Mouse (Mus musculus) right cerebral cortex, postnatal 14 days (tissue): ENCODE results near the gene Zfp831.

Source experiments
- DNase-seq: peaks from one replicate; pipeline ENCODE4 v3.0.0; 2022

The Zfp831 gene

DNA sequence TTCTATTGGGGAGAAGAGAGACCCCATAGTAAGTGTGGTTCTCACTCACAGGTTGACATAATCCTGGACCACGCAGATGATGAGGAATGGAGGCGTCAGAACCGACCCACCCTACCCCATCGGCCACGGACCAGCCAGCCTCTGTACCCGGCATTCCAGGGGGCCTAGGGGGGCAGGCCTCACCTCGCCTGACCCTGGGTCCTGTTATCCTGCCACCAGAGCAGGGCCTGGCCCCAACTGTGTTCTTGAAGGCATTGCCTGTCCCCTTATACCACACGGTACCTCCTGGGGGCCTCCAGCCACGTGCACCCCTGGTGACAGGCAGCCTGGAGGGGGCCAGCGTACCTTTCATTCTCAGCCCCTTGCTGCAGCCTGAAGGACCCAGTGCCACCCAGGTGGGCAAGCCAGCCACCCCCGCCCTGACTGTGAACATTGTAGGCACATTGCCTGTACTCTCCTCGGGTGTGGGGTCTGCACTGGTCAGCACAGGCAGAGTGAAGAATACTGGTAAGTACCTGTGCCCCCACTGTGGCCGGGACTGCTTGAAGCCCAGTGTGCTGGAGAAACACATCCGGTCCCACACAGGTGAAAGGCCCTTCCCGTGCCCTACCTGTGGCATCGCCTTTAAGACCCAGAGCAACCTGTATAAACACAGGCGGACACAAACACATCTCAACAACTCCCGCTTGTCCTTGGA, at the start of gene Zfp831:
Gene Zfp831, plus strand, starts transcription at position 87 of the 697 bp plus-strand sequence.
- DNase-seq: no peak

DNA sequence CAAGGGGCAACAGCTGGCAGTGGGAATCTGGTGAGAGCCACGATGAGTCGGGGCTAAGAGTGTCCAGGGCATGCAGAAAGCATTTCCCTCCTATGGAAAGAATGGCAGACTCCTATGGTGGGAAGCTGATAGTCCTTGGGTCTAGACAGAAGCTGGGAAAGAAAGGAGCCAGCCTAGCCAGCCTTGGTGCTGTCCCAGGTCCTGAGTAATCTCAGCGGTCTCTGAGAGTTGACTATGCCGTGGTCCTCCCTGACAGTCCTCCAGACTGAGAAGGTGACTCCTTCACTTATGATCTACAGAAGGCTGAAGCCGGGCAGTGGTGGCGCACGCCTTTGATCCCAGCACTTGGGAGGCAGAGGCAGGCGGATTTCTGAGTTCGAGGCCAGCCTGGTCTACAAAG, 48.4 kb upstream of the Zfp831 start:
- no peak for DNase-seq

DNA sequence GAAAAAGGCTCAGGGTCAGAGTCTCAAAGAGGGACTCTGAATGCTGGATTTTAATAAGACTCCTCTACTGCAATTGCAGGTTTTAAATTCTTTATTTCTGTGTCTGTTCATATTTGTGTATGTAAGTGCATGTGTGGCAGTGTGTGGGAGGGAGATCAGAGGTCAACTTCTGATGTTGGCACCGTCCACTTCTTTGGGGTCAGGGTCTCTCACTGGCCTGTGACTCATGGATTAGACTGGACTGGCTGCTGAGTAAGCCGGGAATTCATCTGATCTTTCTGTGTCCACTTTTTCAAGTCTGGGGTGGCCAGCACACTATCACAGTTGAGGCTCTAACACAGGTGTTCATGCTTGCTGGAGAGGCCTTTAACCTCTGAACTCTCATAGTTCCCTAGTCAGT, 47.7 kb upstream of the Zfp831 start:
- DNase-seq: no peak

DNA sequence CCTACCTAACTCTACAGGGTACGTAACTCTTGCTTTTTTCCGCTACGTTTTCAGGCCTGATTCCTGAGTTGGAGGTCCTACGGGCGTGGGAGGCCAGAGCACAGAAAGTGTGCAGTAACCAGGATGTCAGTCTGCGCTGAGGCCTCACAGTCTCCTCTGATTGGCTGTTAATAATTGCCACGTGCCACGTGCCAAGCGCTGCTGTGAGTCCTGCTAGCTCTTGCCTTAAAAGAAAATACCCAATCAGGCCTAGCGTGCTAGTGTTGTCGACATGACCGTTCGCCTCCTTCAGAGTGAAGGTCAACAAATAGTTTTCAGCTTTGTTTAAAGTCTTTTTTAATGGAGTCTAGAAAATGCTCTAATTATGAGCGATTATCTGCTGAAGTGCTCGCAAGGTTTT, 46.9 kb upstream of the Zfp831 start:
- no peak for DNase-seq

DNA sequence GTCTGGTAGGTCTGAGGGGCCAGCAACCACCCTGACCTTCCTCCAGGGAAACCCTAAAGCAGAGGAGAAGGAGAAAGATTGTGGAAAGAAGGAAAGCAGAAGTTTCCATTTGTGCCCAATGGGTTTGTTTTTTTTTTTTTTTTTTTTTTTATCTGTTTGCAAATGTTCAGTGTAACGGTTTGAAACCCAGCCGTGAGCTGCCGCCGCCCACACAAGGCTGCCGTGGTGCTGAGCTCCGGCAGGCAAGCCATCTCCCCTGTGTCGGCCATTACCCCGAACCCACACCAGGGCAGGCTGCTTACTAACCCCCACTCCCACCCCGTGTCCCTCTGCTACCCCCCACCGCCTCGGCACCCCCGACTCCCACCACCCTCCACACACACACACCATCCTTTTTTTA, 44.9 kb upstream of the Zfp831 start:
- DNase-seq: peak; percentile 62

DNA sequence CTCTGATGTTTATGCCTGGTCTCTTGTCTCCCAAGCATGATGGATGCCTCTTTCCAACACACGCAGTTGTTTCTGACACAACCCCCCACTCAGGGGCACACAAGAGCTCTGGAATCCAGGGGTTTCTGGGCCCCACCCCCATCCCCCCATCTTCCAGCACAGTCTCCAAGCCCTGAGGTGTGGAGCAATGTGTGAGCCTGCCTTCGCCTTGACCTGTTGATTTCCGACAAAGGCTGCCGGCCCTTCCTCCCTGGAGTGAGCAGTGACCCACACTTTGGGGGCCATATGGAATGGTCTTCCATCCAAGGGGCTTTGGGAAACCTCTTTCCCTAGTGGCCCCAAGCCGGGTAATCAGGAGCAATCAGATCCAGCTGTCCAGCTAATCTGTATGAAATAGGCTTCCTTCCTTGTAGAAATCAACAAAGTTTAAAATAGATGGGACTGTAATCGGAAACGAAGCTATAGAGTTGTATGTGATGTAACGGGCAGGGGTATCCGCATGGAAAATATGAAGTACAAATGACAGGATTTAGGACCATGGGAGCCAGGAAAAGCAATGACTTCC, 44.2 kb upstream of the Zfp831 start:
- DNase-seq: no peak

DNA sequence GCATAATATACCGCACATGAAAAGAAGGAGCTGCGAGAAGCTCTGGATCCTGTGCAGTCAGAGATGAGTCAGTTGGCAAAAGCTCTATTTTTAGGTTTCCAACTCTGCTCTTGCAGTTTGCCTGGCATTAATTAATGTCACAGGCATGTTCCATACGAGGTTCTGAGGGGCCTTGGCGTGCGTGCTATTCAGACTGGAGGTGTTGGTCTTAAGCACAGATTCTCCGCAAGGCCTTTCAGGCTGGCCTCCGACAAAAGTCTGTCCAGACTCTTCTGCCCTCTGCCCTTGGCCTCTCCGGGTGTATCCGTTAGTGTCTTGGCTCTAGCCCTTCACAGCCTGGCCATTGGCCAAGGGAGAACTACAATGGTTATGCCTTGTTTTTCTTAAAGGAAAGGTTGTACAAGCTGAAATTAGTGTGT, 43.5 kb upstream of the Zfp831 start:
- DNase-seq: peak; percentile 22

DNA sequence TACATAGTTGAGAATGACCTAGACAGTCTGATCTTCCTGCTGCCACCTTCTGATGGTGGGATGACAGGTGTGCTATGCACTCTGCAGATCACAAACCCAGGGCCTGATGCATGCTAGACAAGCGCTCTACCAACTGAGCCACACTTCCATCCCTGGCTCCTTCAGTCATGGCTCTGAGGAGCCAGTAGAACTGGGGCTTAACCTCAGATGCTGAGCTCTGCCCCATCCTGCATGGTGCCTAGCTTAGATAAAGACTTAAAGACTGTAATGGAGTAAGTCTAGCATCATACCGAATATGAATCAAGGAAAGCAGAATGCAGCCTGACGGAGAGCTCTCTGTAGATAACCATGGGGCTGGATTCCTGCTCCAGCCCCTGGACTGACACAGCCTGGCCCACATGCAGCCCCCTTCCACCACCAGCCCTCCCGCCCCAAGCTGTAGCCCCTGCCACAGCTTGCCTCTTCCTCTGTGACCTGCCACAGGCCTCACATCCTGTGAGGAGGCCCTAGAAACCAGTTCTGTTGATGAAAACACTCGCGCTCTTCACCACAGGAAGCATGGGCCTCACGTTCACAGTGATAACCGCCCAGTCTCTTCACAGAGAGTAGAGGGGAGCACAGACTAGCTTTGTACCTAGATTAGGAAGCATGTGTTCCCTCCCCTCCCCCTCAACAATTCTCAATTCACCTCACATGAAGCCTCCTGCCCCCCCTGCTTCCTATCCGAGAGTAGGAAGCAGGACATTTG, 41.2 kb upstream of the Zfp831 start:
- no peak for DNase-seq

DNA sequence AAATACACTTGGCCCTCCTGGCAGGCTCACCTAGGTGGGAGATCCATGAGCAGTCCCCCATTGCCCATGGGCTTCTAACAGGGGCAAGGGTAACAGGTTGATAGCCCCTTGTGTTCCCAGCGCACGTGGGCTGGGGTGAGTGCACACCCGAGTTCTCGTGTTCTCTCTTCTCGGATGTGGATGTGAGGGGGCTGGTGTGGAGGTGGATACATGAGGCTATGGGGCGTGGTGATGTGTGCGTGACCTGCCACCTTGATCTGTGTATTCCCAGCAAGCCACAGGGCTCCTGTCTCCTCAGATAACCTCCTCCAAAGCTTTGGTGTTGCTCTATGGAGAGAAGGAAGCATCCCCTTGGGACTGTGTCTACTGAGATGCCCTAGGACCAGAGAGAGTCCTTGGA, 40.0 kb upstream of the Zfp831 start:
- no peak for DNase-seq

DNA sequence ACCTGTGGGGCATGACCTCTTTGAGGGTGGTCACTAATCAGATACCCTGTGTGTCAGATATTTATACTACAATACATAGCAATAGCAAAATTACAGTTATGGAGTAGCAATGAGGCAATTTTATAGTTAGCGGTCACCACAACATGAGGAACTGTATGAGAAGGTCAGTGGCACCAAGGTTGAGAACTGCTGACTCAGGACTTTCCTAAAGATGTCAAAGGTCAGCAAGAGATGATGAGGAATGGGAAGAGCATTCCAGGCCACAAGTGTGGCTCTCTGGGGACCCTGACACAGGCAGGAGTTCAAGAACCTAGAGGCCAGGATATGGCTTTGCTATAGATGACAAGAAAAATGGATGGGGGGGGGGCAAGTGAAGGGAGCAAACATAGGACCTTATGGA, 38.3 kb upstream of the Zfp831 start:
- DNase-seq: no peak

DNA sequence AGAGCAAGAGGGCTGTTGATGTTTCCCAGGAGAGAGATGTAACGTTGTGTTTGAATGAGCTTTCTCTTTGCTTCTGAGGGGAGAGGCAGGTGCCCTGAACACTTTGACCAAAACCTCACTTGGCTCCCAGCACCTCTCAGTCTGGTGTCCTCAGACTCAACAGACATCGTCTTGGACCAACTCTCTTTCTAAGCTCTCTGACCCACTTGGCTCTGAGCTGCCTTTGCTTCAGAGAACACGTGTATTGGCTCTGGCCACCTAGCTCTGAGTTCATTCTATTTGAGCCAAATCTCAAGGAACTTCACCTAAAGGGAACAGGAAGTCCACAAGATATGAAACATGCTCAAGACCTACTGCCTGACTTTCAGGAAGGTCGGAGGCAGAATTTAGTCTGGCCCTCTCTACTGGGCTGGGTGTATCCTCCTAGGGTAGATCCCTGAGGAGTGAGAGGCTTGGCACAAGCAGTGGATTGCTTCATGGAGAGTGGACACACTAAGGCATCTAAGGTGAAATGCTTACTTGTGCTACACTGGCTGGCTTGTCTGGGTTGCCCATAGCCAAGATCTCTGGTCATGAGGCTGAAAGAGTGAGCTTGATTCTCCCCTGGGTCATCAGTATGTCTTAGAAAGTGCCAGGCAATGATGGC, 37.8 kb upstream of the Zfp831 start:
- DNase-seq: no peak

DNA sequence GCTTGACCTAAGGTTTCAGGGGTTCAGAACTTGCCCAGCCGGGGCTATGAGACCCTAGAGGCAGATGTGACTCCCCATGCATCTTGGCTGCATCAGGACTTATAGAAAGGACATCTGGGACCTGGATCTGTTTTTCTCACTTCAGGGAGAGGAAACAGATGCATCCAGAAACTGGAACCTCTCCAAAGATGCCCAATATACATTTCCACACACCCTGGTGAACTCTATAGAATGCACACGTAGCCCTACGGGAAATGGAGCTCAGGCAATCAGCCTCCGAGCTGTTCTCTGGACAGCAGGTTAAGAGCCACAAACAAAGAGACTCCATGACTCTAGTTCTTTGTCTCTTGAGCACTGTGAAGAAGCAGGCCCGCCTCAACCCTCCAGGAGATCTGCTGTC, 37.0 kb upstream of the Zfp831 start:
- DNase-seq: no peak

DNA sequence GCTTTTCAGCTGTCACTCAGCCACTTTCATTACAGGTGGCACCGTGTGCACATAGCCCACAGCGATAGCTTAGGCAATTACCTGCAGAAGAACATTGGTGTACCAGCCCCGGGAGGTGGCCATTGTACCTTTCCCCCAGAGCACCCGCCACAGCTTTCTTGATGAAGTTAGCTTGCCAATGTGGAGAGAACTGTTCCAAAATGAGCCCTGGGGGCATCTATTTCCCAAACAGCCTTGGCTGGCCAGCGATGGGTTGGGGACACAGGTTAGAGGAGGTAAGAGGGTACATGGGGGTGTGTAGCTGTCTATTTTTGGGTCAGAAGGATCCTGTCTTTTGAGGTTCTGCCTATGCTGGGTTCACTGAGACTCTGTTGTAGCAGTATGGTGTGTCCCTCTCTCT, 33.4 kb upstream of the Zfp831 start:
- no peak for DNase-seq

DNA sequence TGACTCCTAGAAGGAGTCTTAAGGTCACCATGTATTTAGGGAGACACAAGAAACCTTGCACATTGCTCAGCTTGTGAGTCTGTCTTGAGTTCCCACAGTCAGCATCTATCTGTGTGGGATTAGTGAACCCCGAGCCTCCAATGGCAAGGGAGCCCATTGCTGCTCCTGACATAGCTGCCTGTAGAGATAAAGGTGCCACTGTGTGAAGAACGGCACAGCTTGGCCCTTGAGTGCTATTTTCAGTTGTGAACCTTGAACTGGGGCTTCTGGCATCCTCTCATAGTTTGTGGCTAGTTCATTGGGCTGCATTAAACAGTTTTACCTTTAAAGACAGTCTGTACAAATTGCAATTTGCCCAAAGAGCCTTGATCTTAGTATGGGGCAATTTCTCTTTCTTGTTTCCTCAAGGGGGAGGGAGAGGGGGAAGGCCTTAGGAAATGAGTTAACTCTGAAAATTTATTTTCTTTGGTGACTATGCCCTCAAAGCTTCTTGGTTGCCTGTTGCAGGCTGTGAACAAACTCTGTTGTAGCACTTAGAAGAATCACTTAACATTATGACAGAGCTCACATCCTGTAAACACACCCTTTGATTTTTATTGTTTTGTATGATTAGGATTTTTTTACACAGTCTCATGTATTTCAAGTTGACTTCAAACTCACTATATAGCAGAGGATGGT, 30.8 kb upstream of the Zfp831 start:
- DNase-seq: no peak

DNA sequence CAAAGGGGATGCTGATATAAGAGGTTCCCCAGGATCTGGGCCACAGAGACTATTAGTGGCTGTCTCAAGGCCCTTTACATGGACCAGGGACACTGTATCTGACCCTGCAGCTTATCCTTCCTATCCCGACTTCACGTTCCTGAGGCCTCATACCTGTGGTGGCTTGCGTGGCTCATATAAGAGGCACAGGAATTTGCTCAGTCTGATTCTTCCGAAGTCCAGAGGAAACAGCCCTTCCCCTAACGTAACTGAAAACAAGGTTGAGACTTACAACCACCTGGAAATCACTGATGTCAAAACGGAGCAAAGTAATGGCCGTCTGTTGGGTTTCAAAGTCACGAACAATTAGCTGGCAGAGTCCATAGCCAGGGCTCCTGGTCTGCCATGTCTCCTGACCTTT, 30.1 kb upstream of the Zfp831 start:
- no peak for DNase-seq

DNA sequence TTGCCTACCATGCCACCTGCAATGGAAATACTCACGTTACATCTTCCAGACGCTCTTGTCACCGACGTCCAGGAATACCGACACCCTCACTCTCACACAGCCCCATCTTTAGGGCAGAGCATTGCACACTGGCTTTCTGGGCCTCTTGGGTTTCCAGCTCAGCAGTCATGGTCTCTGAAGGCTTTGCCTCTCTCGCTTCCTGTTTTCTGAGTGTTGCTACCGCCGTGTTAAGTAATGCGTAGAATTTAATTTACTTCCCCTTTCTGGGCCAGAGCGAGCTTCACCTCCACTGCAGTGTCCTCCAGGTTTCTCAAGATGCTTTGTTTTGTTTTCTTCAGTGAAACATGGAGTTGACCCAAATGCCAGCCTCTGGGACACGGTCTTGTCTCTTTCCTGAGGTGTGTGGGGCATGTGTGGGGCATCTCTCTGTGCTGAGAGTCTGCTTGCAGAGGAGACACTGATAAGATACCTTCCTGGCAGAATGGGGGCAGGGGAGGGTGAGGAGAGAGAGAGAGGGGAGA, 29.4 kb upstream of the Zfp831 start:
- no peak for DNase-seq

DNA sequence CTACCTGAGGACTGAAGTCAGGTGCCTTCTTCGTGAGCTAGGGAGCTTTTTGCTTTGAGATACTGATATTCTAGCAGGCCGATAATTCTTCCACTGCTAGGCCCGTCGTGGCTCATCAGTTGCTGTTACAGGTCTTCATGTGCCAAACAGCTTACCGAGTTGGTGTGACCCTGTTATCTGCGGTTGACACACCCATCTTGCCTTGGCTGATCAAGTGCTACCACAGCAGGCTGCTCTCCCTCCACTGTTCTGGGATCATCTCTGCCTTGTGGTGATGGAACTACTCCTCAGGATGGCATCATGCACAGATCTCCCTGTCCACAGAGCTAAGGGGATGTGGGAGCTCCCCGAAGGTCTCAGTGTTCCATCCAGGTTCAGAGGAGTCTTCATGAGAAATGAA, 21.5 kb upstream of the Zfp831 start:
- no peak for DNase-seq

DNA sequence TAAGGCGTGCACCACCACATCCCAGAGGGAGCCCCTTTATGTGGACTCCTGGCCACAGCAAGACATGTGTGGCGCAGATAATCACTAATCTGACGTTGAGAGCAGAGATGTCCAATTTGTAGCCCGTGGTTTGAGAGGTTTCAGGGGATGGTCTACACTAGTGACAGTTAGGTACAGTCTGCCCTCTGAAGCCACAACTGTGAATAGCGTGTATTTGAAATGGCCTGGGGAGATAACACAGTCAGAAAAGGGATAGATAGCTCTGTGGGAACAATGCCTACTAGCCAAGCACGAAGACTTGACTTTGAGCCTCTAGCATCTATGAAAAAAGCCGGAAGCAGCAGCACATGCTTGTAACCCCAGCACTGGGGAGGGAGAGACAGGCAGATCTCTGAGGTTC, 18.9 kb upstream of the Zfp831 start:
- no peak for DNase-seq

DNA sequence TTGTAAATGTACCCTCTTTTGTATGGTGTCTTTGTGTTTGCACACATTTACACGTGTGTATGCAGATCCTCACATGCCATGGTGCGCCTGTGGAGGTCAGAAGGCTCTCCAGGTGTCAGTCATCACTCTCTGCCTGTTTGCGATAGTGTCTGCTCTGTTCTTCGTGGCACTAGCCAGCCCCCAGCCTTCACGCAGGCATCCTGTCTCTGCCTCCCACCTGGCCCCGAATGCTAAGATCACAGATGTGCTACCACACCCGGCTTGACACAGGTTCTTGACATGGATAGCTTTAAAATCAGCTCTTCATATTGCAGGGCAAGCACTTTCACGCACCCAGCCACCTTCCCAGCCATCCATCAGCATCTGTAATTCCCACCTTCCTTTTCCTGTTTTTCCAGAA, 16.3 kb upstream of the Zfp831 start:
- no peak for DNase-seq

DNA sequence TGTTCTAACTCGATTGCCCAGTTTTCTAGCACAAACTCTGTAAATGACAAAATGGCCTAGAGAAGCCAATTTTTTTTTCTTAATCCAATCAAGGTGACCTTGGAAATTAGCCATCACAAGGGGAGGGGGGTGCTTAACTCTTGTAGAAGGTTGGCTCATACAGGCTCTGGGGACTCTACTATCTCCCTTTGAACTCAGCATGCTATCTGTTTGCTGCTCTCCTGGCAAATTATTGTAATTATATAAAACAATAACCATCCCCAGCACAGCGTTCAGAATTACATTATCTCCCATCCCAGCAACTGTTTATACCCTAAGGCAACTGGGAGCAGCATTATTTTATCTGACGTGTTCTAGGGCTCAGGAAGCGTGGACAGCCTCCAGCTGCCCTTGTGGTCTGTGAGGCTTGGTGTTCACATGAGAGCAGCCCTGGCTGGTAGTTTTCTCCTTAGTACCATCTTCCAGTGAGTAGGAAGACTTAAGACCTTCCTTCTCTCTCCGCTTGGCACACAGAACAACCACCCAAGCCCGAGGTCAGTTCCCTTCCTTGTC, 14.0 kb upstream of the Zfp831 start:
- DNase-seq: no peak

DNA sequence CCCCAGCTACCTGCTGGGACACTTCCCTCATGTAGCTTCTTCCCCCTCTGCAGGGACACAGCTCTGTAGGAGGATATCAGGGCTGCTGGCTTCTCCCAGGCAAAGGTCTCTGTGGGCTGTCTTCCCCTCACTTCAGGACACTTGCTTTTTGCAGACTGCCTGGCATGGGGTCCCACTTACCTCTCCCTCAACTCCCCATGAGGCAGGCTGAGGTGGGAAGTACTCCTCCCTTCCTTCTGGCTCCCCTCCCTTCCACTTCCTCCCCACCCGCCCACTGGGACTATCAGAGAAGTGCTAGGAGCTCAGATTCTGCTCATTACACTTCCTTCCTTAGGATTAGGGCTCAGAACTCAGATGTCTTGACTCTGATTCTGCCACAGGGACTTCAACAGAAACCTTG, 6.6 kb upstream of the Zfp831 start:
- no peak for DNase-seq

DNA sequence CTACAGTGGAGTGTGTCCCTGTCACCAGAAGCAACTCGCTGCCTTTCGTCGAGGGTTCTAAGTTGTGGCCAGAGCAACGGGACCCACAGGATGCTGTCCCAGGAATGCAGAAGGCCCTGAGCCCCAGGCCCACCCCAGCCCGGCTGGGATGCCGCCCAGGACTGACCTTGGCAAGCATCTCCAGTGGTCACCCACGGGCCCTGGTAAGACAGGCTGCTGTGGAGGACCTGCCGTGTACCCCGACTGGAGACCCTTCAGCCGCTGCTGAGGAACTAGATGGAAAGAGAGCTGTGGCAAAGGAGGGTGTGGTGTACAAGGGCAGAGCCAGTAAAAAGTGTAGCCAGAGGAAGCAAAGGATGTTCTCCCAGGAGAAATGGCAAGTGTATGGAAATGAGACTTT, 1.6 kb downstream of the Zfp831 start:
- DNase-seq: no peak

DNA sequence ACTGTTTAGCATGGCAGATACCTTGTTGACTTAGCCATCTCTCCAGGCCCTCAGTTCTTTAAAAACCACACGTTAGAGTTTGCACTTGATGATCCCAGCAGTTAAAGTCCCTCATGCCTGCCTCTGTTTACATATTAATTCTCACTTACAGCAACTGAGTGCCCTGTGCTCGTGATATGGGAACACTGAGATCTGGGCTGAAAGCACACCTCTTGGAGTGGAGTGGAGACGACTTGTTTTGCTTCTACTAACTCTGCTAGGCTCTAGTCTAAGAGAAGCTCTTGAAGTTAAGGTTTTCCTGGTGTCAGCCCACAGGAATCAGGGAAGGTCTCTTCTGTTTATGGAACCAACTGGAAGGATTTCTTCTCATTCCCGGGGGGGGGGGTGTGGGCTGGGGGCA, 9.5 kb downstream of the Zfp831 start:
- DNase-seq: no peak
